Mouse (Mus musculus): ENCODE measurements around the gene Aamp.

- TF ChIP-seq CTCF (IDR thresholded peaks at IDR 0.05; ENCODE audit: control insufficient read depth, insufficient read depth, insufficient read length) = no peak
- TF ChIP-seq USF1 (IDR thresholded peaks at IDR 0.05; ENCODE audit: low read depth) = no peak
- no peak for TF ChIP-seq MYOD1 (IDR thresholded peaks at IDR 0.05; ENCODE audit: control insufficient read depth, insufficient read length, low read depth)
- no peak for TF ChIP-seq CEBPB (IDR thresholded peaks at IDR 0.05; ENCODE audit: low read depth)
These were observed 45.4 kb downstream of the Aamp start for GRCm38 (mm10) chr1:74239162-74239561.

All from C2C12 (cell line).